Mouse (Mus musculus) naive thymus-derived CD4-positive, alpha-beta T cell, adult 2 months (primary cell): ENCODE data around the gene Vmn1r160.
"Not testable (repeated sequence)": the region's sequence is repeated elsewhere in the genome, so short reads cannot be mapped to it uniquely, and the experiment has no call there.

Source experiments
- DNase-seq: peaks from one replicate; pipeline ENCODE4 v3.0.0-alpha.2; 2011; ENCODE audit warnings: low read depth

Vmn1r160 gene

DNA sequence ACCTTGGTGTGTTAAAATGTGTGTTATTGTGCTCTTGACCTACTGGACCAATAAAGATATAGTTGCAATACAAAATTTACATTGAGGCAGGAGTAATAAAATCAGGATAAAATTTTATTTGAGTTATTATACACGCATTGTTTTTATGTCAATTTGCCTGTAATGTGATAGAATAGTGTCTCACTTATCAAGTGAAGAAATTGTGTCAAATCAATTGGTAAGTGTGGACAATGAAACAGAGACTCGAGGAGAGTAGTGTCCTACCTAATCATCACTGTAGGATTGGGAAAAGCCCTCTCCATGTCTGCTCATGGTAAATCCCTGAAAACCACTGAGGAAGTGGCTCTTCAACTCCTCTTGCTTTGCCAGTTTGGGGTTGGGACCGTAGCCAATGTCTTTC is at the start of gene Vmn1r160:
Gene Vmn1r160 (plus strand): TSS at position 301 of the 400 bp plus-strand sequence.
- DNase-seq: not testable (repeated sequence)

DNA sequence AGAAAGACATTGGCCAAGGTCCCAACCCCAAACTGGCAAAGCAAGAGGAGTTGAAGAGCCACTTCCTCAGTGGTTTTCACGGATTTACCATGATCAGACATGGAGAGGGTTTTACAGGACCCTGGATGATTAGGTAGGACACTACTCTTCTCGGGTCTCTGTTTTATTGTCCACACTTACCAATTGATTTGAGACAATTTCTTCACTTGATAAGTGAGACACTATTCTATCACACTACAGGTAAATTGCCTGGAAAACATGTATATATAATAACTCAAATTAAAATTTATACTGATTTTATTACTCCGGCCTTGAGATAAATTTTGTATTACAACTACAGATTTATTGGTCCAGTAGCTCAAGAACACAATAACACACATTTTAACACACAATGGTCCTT is 27.5 kb upstream of the Vmn1r160 start, which contains the start of gene Vmn1r159:
Gene Vmn1r159 (minus strand): TSS at position 101 of the 400 bp plus-strand sequence.
- DNase-seq: not testable (repeated sequence)
